Mouse (Mus musculus) embryo, embryonic 10 days (tissue): ENCODE data around the gene Rad51b.

Experiments used
- DNase-seq: peaks from one replicate; pipeline ENCODE4 v3.0.0-alpha.2; 2015; ENCODE audit warnings: low spot score

Rad51b gene

DNA sequence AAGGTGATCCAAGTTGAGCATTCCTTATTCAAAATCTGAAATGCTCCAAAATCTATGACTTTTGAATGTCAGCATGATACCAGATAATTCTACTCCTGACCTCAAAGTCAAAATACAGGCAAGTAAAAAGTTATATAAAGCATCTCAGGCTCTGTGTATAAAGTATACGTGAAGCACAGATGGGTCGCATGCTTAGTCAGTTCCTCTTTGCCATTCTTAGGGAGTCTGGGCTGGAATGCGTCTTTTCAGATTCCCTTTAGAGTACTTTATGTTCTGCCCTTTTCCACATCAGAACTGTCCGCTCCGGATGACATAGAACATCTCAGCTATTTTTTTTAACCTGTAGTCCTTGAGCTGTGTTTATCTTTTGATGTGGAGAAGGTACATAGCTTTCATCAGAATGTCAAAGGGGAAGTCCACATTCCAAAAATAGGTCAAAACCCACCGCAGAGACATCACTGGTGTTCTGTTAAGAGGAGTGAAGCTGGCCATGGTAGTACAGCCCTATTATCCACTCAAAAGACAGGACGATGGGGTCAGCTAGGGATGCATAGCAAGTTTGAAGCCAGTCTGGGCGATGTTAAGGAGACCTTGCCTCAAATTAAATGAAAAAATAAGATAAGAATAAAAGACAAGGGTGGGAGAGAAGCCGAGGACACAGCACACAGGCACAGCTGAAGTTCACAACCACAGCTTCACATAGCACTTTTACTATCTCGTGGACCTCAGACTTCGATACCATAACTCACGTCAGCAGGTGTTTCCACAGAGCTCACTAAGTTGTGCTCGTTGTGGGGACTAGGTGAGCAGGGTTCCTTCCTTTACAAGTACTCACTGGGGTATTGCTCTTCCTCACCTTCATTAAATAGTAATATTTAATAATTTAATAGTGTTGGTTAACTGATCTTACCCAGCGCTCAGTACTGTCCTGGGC is 395.1 kb downstream of the Rad51b start:
- DNase-seq = no peak

DNA sequence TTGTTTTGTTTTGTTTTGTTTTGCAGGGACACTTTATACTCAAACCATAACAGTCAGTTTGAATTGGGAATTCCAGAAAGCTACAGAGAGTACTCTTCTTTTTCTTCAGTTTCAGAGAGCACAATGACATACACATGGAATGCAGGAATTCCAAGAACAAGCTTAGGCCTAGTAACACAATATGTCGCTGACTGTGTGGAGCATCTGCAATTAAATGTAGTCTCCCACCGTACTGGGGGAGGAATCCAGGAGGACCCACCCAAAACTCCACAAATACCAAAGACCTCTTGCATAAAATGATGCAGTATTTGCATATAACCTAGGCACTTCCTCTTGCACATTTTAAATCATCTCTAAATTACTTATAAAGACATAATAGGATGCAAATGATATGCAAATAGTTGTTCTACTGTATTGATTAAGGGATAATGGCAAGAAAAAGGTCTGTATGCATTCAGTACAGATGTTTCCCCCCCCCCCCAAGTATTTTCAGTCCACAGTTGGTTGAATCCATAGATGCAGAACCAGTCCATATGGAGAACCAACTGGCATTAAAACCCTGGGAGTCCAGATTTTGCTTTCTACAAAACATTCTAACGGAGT is 398.9 kb downstream of the Rad51b start:
- DNase-seq = no peak

DNA sequence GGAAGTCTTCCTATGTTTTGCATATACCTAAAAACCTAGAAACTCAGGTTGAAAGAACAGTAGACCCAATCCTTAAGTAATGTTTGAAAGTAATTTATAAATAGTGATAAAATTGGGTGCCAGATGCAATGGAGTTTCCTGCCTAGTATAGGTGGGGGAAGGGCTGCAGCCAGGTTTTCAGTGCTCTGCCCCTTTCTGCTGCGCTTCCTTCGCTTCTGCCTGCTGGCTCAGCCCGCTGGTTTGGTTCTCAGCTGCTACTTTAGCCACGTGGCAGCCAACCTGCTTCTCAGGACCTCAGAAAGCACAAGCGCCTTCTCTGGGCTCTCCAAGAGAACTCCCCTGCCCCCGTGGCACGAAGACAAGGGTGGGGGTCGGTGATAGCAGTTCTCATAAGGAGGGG is 406.5 kb downstream of the Rad51b start:
- no peak for DNase-seq

DNA sequence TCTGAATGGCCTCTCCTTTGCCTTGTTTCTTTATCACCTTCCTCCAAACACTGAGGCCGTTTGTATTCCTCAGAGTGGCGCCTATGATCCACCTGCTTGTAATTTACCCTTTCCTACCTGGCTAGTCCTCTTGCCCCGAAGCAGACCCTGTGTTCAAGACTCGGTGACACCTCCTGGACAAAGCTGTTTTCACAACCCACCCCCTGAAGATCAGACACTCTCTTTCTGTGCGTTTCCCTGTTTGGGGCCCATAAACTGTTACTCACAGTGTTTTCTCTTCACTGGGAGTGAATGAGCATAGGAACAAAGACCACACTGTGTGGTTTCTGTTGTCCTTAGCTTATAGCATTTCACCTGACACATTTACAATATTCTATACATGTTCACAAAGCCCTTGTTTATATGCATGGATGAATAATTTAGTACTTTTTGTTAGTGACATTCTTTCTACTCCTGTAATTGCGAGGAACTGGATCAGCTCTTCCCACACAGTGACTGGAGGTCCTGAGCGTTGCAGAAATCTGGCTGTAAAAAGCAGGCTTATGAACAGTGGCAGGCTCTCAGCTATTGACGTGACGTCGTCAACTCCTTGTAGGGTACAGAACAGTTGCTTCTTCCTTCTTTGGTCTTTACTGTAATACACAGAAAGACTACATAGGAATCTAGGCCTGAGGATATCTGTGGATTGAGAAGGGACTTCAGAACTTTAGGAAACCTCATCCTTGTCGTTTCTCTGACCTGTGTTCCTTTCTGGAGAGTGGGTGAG is 408.6 kb downstream of the Rad51b start:
- no peak for DNase-seq

DNA sequence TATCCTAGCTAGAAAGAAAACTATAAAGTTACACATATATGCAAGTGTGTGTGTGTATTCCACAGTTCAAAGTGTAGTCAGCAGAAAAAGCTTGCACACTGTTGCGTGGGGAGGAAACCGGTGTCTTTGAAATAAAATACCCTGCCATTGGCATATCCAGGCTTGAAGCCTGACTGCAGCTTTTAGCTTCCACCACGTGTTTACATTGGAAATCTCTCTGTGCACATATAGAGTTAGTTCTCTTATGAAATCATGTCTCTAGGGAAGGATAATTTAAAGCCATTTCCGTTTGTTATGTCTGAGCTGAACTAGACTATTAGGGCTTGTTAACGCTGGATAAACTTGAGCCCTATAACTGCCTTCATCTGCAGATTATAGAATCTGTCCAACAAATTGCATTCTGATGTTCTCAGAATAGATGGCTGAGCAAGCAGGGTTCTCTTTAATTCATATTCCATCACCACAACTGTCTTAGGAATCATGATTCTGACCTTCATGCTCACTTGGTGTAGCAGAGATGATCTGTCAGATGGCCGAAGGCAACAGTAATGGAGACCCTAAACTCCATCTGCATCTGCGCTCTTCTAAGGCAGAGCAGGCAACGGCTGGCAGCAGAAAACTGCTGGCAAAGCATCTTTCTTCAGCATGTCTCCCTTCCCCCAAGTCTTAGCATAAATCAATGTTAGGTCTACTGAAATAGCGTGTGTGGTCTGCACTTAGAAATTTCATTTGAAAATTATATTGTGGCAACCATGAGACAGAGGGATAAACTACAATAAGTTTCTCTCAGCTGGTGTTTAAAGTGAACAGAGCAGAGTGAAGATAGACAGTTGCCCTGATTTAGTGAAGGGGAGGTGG is 410.7 kb downstream of the Rad51b start:
- DNase-seq = no peak

DNA sequence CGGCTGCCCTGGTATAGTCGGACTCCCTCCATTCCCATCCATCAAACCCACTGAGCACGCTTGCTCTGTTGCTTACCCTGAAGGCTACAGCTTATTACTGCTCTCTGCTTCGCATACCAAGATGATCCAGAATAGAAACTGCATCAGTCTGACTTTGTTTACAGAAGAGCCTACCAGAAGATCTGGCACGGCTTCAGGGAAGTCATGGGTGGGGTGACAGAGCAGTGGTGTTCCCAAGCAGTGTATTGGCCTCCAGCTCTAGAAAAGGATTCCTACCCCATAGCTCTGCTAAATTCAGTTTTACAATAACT is 411.3 kb downstream of the Rad51b start:
- DNase-seq = no peak

DNA sequence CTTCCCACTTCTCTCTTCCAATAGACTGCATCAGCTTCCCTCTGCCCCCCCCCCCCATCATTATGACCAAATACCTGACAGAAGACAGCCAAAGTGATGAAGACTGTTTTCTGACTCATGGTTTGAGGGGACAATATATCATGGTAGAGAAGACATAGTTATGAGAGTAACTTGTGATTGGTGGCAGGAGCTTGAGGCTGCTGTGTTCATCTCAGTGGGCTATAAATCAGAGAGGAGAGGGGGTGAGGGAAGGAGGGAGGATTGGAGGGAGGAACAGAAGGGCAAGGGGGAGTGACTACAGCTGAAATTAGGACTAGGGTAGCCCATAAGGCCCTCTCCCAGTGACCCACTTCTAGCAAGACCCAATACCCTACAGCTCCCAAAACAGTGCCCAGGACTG is 416.2 kb downstream of the Rad51b start:
- DNase-seq = no peak

DNA sequence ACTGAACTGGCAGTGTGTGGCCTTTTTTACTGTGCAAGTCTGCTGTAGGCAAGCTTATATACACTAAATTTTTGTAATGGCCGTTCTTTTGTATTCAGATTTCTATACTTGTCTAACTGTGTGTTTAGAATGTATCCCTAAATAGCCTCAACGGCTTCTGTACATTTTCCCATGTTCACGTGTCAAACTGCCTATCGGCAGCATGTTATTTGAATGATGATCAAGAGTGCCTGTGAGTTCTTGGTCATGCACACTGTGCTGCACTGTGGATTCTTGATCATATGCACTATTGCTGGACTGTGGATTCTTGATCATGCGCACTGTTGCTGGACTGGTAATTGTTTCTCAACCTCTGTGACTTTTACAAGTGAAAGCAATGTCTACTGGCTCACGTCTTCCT is 417.4 kb downstream of the Rad51b start:
- no peak for DNase-seq

DNA sequence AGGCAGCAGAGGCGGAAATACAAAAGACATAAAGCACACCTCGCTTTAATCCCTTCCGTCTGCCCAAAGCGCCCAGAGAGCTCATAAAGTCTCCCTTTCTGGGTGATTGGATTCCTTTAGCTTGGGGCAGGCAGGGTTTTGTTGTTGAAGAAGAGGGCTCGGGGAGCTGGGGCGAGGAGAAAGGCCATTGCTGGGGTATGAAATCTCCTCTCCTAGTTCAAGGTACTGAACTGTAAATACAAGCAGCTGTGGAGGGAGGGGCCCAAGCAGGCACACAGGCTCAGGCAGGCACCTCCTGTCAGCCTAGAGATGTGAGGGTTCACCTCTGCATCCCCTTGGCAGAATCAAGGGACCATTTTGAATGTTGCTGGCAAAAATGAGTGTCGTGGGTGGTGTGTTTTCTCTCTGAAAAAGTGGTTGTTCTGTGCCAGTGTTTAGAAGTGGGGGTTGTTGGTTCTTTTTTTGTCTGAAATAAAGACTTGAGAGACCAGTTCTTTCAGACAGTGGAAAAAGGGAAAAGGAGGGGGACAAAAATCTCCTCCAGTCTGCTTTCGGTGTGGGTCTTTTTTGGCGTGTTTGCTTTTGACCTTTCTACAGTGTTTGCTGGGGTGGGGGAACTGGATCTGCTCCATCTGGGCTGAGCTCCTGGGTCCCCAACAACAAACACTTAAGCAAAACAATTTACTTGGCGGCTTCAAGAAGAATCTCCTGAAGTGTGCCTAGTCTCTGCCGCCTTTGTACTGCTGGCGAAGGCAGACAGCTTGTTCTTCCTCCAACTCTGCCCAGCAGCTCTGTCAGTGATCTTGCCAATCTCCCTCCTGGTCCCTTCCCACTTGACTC is 418.6 kb downstream of the Rad51b start:
- DNase-seq = peak; percentile 65

DNA sequence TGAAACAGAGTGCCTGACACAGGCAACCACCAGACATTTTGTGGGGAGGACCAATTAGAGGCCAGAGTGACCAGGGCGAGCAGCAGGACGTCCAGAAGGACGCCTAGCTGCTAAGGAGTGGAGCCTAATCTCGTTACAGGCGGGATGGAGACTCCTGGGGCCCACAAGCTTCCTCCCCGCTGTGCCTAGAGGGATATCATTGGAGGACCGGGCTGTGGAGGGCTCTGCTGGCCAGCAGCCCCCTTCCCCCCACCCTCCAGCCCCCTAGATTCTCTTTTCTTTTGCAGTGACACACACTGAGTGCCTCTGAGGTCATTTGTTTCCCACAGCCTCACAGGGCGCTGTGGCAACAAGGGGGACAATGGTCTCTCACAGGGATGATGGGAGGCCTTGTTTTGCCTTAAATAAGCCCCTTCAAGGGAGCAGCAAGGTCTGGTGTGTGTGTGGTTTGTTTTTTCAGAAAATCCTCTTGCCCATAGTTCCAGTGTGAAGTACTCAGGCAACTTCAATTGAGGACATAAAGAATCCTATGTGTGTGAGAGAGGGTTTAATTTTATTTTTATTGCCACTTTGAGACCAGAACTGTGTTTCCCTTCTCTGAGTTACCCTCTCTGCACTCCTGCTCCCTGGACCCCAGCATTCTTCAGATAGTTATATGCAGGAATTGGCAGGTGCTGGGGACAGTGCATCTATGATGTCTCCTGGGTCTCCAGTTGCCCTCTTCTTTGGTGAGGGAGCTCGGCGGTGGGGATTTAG is 422.2 kb downstream of the Rad51b start:
- peak; percentile 84 for DNase-seq

DNA sequence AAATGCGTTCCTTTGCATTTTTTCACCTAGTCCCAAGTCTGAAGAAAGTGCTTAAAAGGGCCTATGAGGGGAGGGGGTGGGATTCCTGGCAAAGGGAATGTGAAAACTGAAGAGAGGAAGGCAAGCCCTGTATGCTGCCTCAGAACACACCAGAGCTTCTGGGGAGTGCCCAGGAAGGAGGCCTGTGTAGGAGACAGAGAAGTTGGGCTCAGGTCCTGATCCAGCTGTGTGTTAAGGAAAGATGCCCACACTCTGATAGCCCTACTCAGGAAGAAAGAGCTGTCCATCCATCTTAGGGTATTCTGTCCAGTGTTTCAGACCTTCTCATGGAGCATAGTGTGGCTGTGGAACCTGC is 422.7 kb downstream of the Rad51b start:
- DNase-seq = no peak

DNA sequence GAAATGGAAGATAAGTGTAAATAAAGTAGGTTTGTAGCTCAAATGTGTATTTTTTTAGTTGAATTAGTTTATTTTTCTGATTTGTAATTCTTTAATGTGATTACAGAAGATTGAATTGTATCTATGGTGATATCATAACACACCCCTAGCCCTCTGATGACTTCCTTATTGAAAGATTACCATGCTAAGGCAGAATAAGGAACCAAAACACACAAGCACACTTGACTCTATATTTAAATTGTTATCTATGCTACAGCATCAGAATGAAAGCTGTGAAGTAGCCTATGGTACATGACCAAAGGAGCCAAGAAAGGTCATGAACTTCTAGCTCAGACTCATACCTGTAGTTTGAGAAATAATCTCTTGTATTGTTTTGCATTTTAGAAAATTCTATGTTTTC is 427.8 kb downstream of the Rad51b start:
- no peak for DNase-seq

DNA sequence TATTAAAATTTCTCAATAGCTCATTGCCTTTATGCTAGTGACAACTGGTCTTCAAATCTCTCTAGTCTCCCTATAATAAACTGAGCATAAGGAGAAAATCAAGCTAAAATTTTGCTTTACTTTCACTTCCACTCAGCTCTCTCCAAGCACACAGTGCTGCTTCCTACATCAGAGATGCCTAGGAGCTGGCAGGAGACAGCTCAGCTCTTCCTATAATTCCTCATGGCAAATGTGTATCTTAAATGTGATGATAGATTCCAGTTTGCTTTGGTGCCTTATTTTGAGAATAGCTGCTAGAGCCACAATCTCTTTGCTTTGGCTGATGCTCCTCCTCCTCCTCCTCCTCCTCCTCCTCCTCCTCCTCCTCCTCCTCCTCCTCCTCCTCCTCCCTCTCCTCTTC is 428.6 kb downstream of the Rad51b start:
- no peak for DNase-seq

DNA sequence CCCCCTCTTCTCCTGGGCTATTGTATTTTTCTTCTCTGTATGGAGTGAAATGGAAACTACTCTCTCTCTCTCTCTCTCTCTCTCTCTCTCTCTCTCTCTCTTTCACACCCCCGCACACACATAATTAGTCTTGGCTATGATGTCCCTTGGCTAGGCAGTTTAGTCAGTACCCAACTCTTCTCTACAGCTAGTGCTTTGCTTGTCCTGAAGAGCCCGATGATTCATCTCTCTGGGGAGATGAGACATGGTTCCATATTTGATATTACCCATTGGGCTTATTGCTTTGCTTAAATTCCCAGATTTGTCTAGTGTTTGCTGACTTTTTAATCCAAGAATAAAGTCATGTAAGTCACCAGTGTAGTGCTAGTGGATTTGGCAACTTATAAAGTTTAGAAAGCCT is 429.0 kb downstream of the Rad51b start:
- no peak for DNase-seq

DNA sequence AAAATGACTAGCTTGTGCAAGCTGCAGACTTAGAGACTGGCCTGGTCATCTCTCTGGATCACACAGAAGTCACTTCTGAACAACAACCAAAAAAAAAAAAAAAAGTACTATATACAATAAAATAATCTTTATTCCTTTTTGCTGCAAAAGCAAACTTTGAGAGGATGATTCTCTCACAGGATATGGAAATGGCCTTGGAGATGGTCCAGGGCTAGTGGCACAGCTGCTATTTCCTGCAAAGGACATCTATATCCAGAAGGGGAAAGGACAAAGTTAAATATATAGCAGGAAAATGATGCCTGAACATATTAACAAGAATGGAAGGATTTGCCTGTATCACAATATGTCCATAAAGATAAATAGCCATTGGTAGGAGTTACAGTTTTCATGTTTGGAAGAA is 429.9 kb downstream of the Rad51b start:
- DNase-seq = no peak

DNA sequence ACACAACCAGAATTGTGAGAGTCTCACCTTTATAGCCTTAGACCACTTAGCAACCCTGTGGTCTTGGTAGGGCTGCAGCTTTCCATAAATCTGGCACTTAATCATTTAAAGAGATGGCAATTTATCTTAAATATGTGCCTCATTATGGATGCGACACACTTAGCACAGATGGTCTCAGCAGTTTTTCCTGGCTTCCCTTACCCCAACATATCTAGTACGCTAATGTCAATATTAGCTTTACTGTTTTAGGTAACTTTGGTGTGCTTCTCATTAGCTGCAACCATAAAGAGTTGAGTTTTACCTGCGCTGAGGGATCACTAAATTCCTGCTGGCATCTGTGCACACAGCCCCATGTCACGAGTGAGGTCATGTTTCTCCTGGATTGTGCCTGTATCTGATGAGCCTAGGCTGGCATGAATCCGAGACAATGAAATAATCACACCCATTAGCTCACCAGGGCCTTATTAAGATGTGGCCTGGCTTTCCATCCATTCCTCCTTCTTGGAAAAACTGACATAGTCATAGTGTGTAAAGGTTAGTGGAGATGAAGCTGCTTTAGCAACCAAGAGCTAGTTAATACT is 432.9 kb downstream of the Rad51b start:
- DNase-seq = no peak

DNA sequence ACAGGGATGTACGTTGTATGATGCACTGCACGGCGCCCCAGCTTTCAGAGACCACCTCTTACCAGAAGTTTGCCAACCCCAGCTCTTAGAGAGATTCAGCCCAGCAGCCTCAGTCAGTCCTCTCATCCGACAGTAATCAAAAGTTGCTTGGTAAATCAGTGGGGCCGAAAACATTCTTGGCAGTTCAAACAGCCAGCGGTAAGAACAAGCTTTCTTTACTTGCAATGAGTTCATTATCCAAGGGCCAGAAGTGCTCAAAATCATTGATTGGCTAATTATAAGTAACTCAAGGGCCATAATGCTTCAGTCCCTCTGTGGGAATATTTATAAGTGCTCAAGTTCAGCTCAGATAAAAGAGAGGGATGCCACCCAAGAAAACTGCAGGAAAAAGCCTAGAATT is 434.8 kb downstream of the Rad51b start:
- no peak for DNase-seq

DNA sequence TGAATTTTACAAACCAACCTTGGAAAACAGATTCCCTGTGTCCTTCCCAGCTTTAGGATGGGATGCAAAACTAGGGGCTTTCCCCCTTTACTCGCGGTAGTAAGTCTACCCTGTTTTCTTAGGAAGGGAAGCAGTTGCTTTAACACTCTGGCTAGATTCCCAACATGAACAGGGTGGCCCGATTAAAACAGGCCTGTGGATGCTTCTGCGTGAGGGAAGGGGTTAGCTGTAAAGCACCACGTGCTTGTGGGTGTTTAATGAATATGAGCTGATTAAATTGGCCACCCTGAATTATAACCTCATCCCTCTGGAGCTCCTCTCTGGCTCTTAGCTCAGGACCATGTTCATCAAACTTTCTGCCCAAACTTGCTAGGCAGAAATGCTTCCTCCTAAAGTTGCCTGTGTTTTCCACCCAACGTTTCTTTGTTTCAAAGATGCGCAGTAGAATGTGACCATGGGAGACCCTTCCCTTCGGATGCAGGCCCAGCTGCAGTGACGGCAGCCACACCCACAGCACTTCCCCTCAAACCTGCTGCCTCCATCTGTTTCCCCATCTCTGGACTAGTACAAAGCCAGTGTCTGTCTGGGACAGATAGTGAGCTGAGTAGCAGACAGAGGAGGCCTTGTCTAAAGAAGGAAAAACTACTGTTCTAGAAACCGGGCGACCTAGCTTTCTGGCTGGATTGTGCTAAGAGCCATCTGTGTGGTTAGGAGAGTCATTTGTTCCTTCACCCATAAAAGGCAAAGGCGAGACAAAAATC is 435.5 kb downstream of the Rad51b start:
- peak; percentile 65 for DNase-seq

DNA sequence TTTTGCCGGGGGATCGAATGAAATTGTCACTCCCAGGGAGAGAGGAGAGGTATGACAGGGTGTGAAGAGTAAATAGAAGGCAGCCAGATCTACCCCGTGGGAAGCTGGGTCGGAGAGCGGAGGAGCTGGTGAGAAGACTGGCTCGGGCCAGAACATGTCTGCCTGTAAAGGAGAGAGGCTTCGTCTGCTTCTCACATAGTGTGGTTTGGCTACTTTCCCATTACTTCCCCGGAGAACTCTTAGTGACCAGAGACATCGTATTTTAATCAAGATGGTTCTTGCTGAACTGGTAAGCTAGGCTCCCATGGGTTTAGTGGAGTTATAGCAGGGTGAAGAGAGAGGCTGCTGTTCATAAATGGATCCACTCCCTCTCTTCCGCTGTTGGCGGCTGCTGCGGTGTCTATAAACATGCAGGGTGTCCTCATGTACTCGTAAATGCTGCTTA is 438.3 kb downstream of the Rad51b start:
- no peak for DNase-seq
